Mouse (Mus musculus) central nervous system, embryonic 11.5 days (tissue): ENCODE results near the gene Gm49396. TPM values are rescaled to one million over a fixed set of nuclear protein-coding genes. Genes with fewer than 3 reads are reported as not detected.

Experiments
- polyA plus RNA-seq: library from polyadenylated mRNA; depleted of rRNA; stranded (reverse); fragments of >200 nt; gene quantifications from 2 replicates; pipeline ENCODE4 v1.2.3, GENCODE M21; 2012; rRNA removed

Gene Gm49396
- polyA plus RNA-seq: 5.6 and 6.0 TPM in 2 replicates

DNA sequence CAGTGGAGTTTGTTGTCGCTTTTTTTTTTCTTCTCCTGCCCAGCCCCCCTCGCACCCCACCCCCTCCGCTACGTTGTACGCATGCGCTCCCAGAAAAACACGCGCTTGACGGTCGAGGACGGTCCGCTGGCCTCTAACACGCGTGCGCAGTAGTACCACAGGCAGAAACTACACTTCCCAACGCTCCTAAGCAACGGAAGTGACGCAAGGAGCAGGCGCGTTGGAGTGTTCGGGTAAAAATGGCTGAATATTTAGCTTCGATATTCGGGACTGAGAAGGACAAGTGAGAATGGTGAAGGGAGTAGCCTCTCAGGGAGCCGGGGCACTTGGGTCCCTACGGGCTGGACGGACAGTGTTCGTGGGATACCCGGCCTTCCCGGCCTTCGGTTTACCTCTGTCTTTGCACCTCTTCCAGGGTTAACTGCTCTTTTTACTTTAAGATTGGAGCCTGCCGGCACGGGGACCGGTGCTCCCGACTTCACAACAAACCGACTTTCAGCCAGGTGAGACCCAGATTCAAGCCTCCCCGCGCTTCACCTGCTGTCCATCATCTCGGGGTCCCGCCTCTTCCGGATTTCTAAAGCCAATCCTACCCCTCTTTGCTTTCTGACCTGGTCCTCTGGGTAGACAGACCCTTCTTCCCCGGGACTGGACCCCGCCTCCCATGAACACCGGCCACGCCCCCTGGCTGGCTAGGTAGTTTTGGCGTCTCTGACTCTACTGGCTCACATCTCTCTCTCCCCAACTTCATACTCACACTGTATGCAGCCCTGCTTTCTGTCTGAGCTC, at the start of gene Gm49396, which contains the start of the genes U2af1l4 and Psenen:
Gm49396 (plus strand) TSS at position 228 of the 789 bp plus-strand sequence.
U2af1l4 (plus strand) TSS at position 185 of the 789 bp plus-strand sequence.
Psenen (minus strand) TSS at position 511 of the 789 bp plus-strand sequence.

GRCm38 (mm10) chr7:30534633-30535577, 28.2 kb upstream of the Gm49396 start, which contains the start of gene Arhgap33:
Gene Arhgap33 (minus strand): TSS chr7:30535060.

DNA sequence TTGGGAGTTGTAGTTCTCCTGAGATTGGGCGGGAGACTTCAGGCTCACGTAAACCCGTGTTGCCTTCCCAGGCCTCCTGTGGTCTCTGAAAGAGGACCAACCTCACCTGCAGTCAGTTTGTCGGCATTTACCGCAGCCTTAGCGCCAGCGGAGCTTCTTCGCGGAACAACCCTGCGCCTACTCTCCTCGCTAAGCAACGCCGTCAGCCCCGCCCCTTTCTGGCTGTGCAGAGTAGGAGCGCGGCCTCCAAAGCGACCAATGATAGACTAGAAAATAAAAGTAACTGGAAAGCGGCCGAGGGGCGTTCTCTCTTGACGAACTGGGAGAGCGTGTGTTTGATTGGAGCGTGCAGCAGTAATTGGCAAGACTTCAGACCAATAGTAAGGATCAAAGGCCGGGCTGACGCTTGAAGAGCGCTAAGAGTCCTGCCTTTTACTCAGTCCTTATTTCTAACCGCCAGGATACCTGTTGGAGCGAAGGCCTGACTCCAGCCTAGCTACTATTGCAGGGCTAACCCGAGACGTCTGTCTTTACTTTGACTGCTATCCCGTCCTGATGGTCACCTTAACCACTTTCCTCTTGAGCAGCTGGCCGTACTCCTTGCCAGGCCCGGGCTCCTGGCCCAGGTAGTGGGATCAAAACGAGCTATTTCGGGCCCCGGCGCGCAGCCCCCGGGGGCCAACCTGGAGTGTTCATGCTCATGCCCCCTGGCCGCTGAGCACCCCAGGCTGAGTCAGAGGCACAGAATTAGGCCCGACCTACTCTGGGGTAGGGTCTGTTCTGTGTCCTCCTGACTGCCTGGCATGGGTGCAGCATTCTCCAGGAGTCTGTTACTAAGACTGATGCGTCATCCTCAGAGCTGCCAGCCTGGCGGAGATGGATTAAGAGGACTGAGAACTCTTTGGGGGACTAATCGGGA, 10.8 kb upstream of the Gm49396 start, which contains the start of the genes Hspb6 and Proser3:
Hspb6 (plus strand) TSS at position 77 of the 919 bp plus-strand sequence.
Proser3 (minus strand) TSS at position 198 of the 919 bp plus-strand sequence.

GRCm38 (mm10) chr7:30559443-30559954, 3.6 kb upstream of the Gm49396 start, which contains the start of gene Lin37:
Gene Lin37 (minus strand): TSS chr7:30559838.

DNA sequence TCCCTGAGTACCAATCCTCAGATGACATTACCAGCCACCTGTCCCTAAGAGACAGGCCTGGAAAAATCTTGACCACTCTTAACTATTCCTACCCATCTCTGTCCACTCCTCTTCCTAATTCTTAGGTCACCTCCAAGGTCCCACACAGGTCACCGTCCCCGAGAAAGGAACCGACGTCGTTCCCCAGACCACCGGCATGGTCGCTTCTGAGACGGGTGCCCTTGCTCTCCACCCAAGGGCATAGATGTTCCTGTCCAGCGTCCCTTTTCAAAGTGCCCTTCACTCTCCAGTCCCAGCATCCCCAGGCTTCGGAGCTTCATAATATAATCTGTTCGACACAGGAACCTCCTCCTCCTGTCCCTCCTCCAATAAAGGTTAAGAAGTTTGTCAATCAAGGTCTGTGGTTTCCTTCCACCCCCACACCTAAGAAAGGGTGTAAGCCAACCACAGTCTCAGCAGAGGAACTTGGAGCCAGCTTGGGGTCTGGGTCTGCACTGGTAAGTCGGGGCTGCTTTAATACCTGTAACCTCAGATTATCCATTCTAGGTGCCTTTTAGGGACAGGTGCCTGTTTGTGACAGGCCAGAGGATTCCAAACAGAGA, 1.9 kb downstream of the Gm49396 start, which contains the start of gene Igflr1:
Igflr1 (plus strand) TSS at position 458 of the 602 bp plus-strand sequence.

DNA sequence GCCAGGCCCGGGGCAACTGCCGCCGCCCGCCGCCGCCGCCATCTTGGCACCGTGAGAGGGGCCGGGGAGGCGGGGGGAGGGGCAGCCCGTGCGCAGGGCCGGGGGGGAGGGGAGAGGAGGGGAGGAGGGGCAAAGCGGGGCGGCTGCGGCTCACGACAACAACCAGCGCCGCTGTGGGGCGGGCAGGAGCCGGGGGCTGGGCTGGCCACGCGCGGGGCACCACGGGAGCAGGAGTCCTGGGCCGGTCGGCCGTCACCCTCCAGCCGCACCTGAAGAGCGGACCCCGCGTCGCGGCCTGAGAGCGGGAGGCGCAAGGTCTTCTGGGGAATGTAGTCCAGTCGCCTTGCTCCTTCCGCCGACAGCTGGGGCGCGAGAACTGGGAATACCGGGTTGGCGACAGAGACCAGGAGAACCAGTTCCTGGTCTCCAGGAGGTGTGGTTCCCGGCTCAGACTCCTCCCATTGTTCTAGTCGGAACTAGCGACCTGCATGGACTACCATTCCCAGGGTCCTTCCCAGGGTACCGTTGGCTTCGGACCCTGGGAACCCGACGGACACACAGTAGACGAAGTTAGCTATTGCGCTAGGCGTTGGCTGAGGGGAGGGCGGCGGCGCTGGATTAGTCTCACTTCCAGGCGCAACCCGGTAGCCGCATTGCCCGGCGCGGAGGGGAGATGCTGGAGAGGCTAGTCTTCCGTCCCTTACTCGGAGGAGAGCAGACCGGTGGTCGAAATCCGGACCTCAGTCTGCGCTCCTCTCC, 25.7 kb downstream of the Gm49396 start, which contains the start of gene Kmt2b:
Kmt2b (minus strand) TSS at position 51 of the 759 bp plus-strand sequence.

DNA sequence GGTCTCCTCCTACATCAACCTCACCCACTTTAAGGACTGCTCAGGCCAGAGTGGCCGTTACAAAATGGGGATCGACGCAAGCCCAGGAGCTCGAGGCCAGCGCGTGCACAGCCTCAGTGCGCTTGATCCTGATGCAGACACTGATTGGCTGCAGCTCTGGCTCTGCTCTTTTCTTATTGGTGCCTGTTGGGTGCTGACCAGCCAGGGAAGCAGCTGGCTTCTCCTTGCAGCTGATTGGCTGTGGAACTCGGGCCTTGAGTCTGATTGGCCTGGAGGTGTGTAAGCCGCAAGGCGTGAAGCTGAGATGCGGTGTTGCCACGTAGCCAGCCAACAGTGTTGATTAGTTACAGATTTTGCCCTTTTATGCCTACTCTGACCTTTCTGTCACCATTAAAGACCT, 35.6 kb downstream of the Gm49396 start, which contains the start of gene Zbtb32:
Zbtb32 (minus strand) TSS at position 124 of the 400 bp plus-strand sequence.

GRCm38 (mm10) chr7:30612654-30613402, 49.7 kb downstream of the Gm49396 start, which contains the start of gene Upk1a:
Gene Upk1a (minus strand): TSS chr7:30612847.

Other genes starting within 250 kb of the Gm49396 start
- 42.4 and 63.7 TPM in 2 replicates for gene Syne4, start 248.5 kb upstream of the Gm49396 start, polyA plus RNA-seq
- gene E130208F15Rik, start 241.6 kb upstream of the Gm49396 start, polyA plus RNA-seq: 0.65 and 0.78 TPM in 2 replicates
- 19.6 and 19.7 TPM in 2 replicates for gene Sdhaf1, start 239.4 kb upstream of the Gm49396 start, polyA plus RNA-seq
- 7.0 and 10.9 TPM in 2 replicates for gene Lrfn3, start 200.6 kb upstream of the Gm49396 start, polyA plus RNA-seq
- gene Tyrobp, start 149.6 kb upstream of the Gm49396 start, polyA plus RNA-seq: 17.2 and 25.2 TPM in 2 replicates
- gene Hcst, start 143.5 kb upstream of the Gm49396 start, polyA plus RNA-seq: 0.16 and 0.40 TPM in 2 replicates
- 1.8 and 2.1 TPM in 2 replicates for gene Nfkbid, start 141.6 kb upstream of the Gm49396 start, polyA plus RNA-seq
- 102 and 109 TPM in 2 replicates for gene Aplp1, start 117.8 kb upstream of the Gm49396 start, polyA plus RNA-seq
- gene Kirrel2, start 105.7 kb upstream of the Gm49396 start, polyA plus RNA-seq: 3.6 and 3.9 TPM in 2 replicates
- gene Nphs1, start 105.0 kb upstream of the Gm49396 start, polyA plus RNA-seq: 3.7 and 4.4 TPM in 2 replicates
- gene Prodh2, start 69.7 kb upstream of the Gm49396 start, polyA plus RNA-seq: 0.82 and 3.3 TPM in 2 replicates
- gene Arhgap33, start 28.3 kb upstream of the Gm49396 start, polyA plus RNA-seq: 102 and 119 TPM in 2 replicates
- 6.4 and 6.8 TPM in 2 replicates for gene Hspb6, start 11.2 kb upstream of the Gm49396 start, polyA plus RNA-seq
- 22.3 and 28.9 TPM in 2 replicates for gene Proser3, start 11.0 kb upstream of the Gm49396 start, polyA plus RNA-seq
- 35.8 and 38.5 TPM in 2 replicates for gene Lin37, start 3.5 kb upstream of the Gm49396 start, polyA plus RNA-seq
- 57.5 and 77.8 TPM in 2 replicates for gene U2af1l4, start within 50 bp of the Gm49396 start, polyA plus RNA-seq
- gene Psenen, start 283 bp downstream of the Gm49396 start, polyA plus RNA-seq: 98.4 and 114 TPM in 2 replicates
- gene Igflr1, start 2.1 kb downstream of the Gm49396 start, polyA plus RNA-seq: 5.5 and 9.1 TPM in 2 replicates
- gene Kmt2b, start 25.4 kb downstream of the Gm49396 start, polyA plus RNA-seq: 55.4 and 66.3 TPM in 2 replicates
- 0.20 and 0.45 TPM in 2 replicates for gene Zbtb32, start 35.6 kb downstream of the Gm49396 start, polyA plus RNA-seq
- gene Upk1a, start 49.5 kb downstream of the Gm49396 start, polyA plus RNA-seq: 1.9 and 4.0 TPM in 2 replicates
- gene Cox6b1, start 62.8 kb downstream of the Gm49396 start, polyA plus RNA-seq: 789 and 842 TPM in 2 replicates
- 0.07 and 0.18 TPM in 2 replicates for gene Etv2, start 72.5 kb downstream of the Gm49396 start, polyA plus RNA-seq
- gene Rbm42, start 87.0 kb downstream of the Gm49396 start, polyA plus RNA-seq: 68.3 and 129 TPM in 2 replicates
- gene Haus5, start 101.7 kb downstream of the Gm49396 start, polyA plus RNA-seq: 50.6 and 72.4 TPM in 2 replicates
- gene Pmis2, start 108.3 kb downstream of the Gm49396 start, polyA plus RNA-seq: not detected in 2 replicates
- not detected in 2 replicates for gene 2200002J24Rik, start 135.6 kb downstream of the Gm49396 start, polyA plus RNA-seq
- gene Atp4a, start 148.9 kb downstream of the Gm49396 start, polyA plus RNA-seq: 0.70 and 1.3 TPM in 2 replicates
- 66.3 and 120 TPM in 2 replicates for gene Tmem147, start 166.2 kb downstream of the Gm49396 start, polyA plus RNA-seq
- 0.16 TPM in 1 of 2 replicates, not detected in the other for gene Gapdhs, start 180.3 kb downstream of the Gm49396 start, polyA plus RNA-seq
- gene Sbsn, start 188.1 kb downstream of the Gm49396 start, polyA plus RNA-seq: 5.4 and 6.3 TPM in 2 replicates
- gene Dmkn, start 200.4 kb downstream of the Gm49396 start, polyA plus RNA-seq: 0.06 and 0.15 TPM in 2 replicates
- gene Krtdap, start 224.6 kb downstream of the Gm49396 start, polyA plus RNA-seq: not detected in 2 replicates